Comparison of ENCODE assay signal across 8 mouse cellular contexts in the genomic region with DNA sequence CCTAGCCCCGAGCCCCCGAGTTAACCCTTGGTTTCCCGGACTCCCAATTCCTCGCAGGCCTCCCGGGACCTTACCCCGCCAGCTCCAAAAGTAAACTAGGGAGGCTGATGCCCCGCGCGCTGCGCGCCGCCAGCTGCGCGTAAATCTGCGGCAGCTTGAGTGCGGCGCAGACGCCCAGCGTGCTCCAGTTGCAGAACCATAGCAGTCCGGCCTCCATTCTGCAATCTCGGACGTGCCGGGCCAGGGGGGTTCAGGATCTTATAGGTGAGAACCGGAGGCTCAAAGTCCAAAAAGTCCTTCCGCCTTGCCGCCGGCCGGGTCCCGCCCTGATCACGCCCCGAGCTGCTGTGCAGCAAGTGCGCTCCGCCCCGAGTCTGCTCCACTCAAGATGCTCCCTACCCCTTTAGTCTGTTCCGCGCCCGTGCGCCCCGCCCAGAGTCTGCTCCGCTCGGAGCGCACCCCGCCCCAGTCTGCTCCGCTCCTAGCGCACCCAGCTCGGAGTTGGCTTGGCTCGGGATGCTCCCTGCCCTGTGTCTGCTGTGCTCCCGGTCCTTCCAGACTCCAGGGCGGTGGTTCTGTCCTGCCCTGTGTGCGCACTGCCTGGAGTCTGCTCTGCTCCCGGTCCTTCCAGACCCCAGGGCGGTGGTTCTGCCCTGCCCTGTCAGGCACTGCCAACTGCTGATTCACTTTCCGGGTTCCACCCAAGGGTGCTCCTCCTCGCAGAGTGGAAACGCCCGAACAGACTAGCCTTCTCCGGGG. TPM values are rescaled to one million over a fixed set of nuclear protein-coding genes. Genes with fewer than 3 reads are reported as not detected.
DNase-seq lines count a peak whose midpoint lies in the region; ATAC-seq and TF ChIP-seq lines count a peak whose summit lies in the region.

A gene (minus strand): TSS at position 670 of the 759 bp plus-strand sequence.

- no peaks in the 10 kb centered on the region for H3K9me3 ChIP-seq in E14TG2a.4 (ENCODE audit: low read length)
- H3K9me3 ChIP-seq in forebrain, embryonic 14.5 days (replicated peaks; ENCODE audit: control insufficient read depth, low read length): no peaks in the 10 kb centered on the region
- H3K9me3 ChIP-seq in neural tube, embryonic 14.5 days (ENCODE audit: control insufficient read depth, low read length): no peaks in the 10 kb centered on the region

- WGBS in forebrain, embryonic 14.5 days: 1% methylated on average over 56 of the region's 57 CpGs
- WGBS in large intestine, adult 2 months: 1% methylated on average over 57 of the region's 57 CpGs
- 2% methylated on average over 57 of the region's 57 CpGs for WGBS in neural tube, embryonic 14.5 days

- H3K27me3 ChIP-seq in E14TG2a.4 (ENCODE audit: insufficient read depth, low read length): no peaks in the 10 kb centered on the region
- H3K27me3 ChIP-seq in forebrain, embryonic 14.5 days (replicated peaks; ENCODE audit: control insufficient read depth, insufficient read depth, low read length): peaks cover 20% of the 10 kb centered on the region
- peaks cover 26% of the 10 kb centered on the region for H3K27me3 ChIP-seq in neural tube, embryonic 14.5 days (ENCODE audit: control insufficient read depth, insufficient read depth, low read length)

- H3K4me1 ChIP-seq in E14TG2a.4 (replicated peaks; ENCODE audit: low read depth, low read length): peaks cover 39% of the 10 kb centered on the region
- H3K4me1 ChIP-seq in forebrain, embryonic 14.5 days (ENCODE audit: control insufficient read depth, insufficient read depth, low read length): no peaks in the 10 kb centered on the region
- H3K4me1 ChIP-seq in neural tube, embryonic 14.5 days (ENCODE audit: control insufficient read depth, insufficient read depth, low read length): peaks cover 5% of the 10 kb centered on the region; the same call in 1 of the 2 replicates

- intact Hi-C loops in heart, postnatal 14 days (cut with DNase I): no loop called here

- peaks cover 32% of the 10 kb centered on the region for H3K36me3 ChIP-seq in E14TG2a.4 (ENCODE audit: insufficient read depth, low read length)
- no peaks in the 10 kb centered on the region for H3K36me3 ChIP-seq in forebrain, embryonic 14.5 days (ENCODE audit: control insufficient read depth, insufficient read depth, low read length)
- no peaks in the 10 kb centered on the region for H3K36me3 ChIP-seq in neural tube, embryonic 14.5 days (ENCODE audit: control insufficient read depth, insufficient read depth, low read length)

- H3K4me2 ChIP-seq in forebrain, embryonic 14.5 days (ENCODE audit: low read length): peak within 1 kb of the TSS; percentile 84
- peak within 1 kb of the TSS; percentile 76 for H3K4me2 ChIP-seq in neural tube, embryonic 14.5 days (ENCODE audit: low read depth, low read length)

- no peak for TF ChIP-seq CTCF in E14TG2a.4 (conservative IDR thresholded peaks at IDR 0.05; ENCODE audit: low read length)

- DNase-seq in c-Kit-positive CD71-positive TER-119-negative erythroid progenitor cells, embryonic 14.5 days (ENCODE audit: low read depth): peak; percentile 83
- DNase-seq in forebrain, embryonic 14.5 days (ENCODE audit: low spot score): peak; percentile 70
- peak; percentile 84 to 87 for DNase-seq in heart, postnatal 14 days
- DNase-seq in large intestine, adult 2 months (ENCODE audit: low read depth, low spot score): peak; percentile 81
- DNase-seq in lung, adult 18-20 months: peak; percentile 94
- DNase-seq in testis, postnatal 14 days (ENCODE audit: low spot score): peak; percentile 78

- peak within 1 kb of the TSS; percentile 41; the same call in 1 of the 2 replicates for H3K9ac ChIP-seq in forebrain, embryonic 14.5 days (ENCODE audit: low read length)
- H3K9ac ChIP-seq in neural tube, embryonic 14.5 days (replicated peaks; ENCODE audit: low read depth, low read length): peak within 1 kb of the TSS; percentile 39

- peak; percentile 88 for ATAC-seq in forebrain, embryonic 14.5 days
- peak; percentile 81 for ATAC-seq in neural tube, embryonic 14.5 days (ENCODE audit: low read depth)

- H3K4me3 ChIP-seq in E14TG2a.4 (replicated peaks; ENCODE audit: low read length): peak within 1 kb of the TSS; percentile 88
- peak within 1 kb of the TSS; percentile 42 for H3K4me3 ChIP-seq in forebrain, embryonic 14.5 days (ENCODE audit: low read depth, low read length)
- peak within 1 kb of the TSS; percentile 39 for H3K4me3 ChIP-seq in neural tube, embryonic 14.5 days (ENCODE audit: low read depth, low read length)

- no peak within 1 kb of the TSS for H3K27ac ChIP-seq in forebrain, embryonic 14.5 days (ENCODE audit: low read depth, low read length)
- H3K27ac ChIP-seq in neural tube, embryonic 14.5 days (ENCODE audit: low read depth, low read length): no peak within 1 kb of the TSS

RNA-seq across cellular contexts. Expression of the gene that starts here (rescaled TPM):
- 0.94 and 2.1 TPM in 2 replicates for polyA plus RNA-seq in forebrain, embryonic 14.5 days (2014; fragmentation: Nextera tagmentation; extraction: Ambion mirVana)
- 1 to 10 TPM; 2.9 to 3.3 TPM for total RNA-seq in heart, postnatal 14 days (2021)
- 37.3 and 75.9 TPM in 2 replicates for polyA plus RNA-seq in large intestine, adult 2 months (2012; rRNA removed)
- polyA plus RNA-seq in neural tube, embryonic 14.5 days (2014; fragmentation: Nextera tagmentation; extraction: Ambion mirVana): 1.5 and 2.0 TPM in 2 replicates

Comparison
In these comparisons a context has a peak if more than half of its experiments do, and no peak if none do; other contexts are left out.
1. RNA of the gene that starts here (polyA plus RNA-seq): 37.3 to 75.9 TPM in large intestine, adult 2 months; 0.94 to 2.1 TPM in forebrain, embryonic 14.5 days and 1.5 to 2.0 TPM in neural tube, embryonic 14.5 days; every median in the first group is over 10 times any median in the second.
2. Peak in every context shown above with its lines, with median percentiles within 50 percentile points of each other: H3K4me3 ChIP-seq and DNase-seq.